Mouse (Mus musculus): Measurements from ENCODE around the gene Sorl1.

DNA sequence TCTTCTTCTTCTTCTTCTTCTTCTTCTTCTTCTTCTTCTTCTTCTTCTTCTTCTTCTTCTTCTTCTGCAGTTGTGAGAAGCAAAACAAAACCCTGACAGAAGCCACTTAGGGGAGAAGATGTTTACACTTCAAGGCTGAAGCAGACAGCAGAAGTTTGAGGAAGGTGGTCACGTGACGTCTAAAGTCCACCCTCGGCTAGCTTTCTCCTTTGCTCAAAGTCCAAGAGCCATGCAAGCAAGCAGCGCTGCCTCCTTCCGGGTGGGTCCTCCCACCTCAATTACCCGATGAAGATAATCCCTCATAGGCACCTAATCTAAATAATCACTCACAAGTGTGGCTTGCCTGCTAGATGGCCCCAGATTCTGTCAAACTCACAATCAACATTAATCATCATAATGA is 30.6 kb upstream of the Sorl1 start:
- TF ChIP-seq CTCF (conservative IDR thresholded peaks at IDR 0.05; ENCODE audit: low read length) (no peak), POU5F1 (IDR thresholded peaks at IDR 0.05; ENCODE audit: borderline replicate concordance, low read length) (no peak), NANOG (IDR thresholded peaks at IDR 0.05; ENCODE audit: borderline replicate concordance, low read length) (no peak)
